Comparison of ENCODE assay signal across 10 mouse cellular contexts in genomic region chr15:12875442-12876176, GRCm38 (mm10). TPM values are rescaled to one million over a fixed set of nuclear protein-coding genes. Genes with fewer than 3 reads are reported as not detected.
A peak's percentile ranks its signal among the peaks of the same experiment; 100 is the strongest.
DNase-seq lines count a peak whose midpoint lies in the region; ATAC-seq and TF ChIP-seq lines count a peak whose summit lies in the region.
"Had no signal": no experiment of that assay in that cellular context is flagged by ENCODE, and none has a peak within 500 bp of the region (broad histone marks: within the 10 kb centered on the region; RNA-seq: fewer than 3 reads in every experiment).

No protein-coding gene starts in this region.

- peak; percentile 59 to 66 for DNase-seq in cerebellum, postnatal 10 days
- no peak for DNase-seq in cerebellum, adult 11 months
- DNase-seq in kidney, adult 8-10 months, result no peak
- DNase-seq in midbrain, postnatal 0 days (ENCODE audit: low spot score), result peak; percentile 36
- peak; percentile 59 to 67 for DNase-seq in kidney, postnatal 4 days
- DNase-seq in gastrocnemius, postnatal 25 days, result no peak
- DNase-seq: B cell, adult 2 months had no signal

- no peaks in the 10 kb centered on the region for H3K27me3 ChIP-seq in kidney, embryonic 14.5 days (ENCODE audit: control insufficient read depth, insufficient read depth, low read length)
- H3K27me3 ChIP-seq in midbrain, postnatal 0 days (ENCODE audit: insufficient read depth, low read length), result no peaks in the 10 kb centered on the region
- H3K27me3 ChIP-seq in midbrain, embryonic 16.5 days (ENCODE audit: control insufficient read depth, insufficient read depth, low read depth, low read length), result no peaks in the 10 kb centered on the region
- H3K27me3 ChIP-seq: neural tube, embryonic 13.5 days had no signal

- H3K9me3 ChIP-seq in kidney, embryonic 14.5 days (ENCODE audit: control insufficient read depth, low read length), result no peaks in the 10 kb centered on the region
- H3K9me3 ChIP-seq in midbrain, postnatal 0 days (ENCODE audit: low read length), result no peaks in the 10 kb centered on the region
- no peaks in the 10 kb centered on the region for H3K9me3 ChIP-seq in midbrain, embryonic 16.5 days (replicated peaks; ENCODE audit: control insufficient read depth, low read length, poor library complexity, severe bottlenecking)
- H3K9me3 ChIP-seq: neural tube, embryonic 13.5 days had no signal

- peaks cover 40% of the 10 kb centered on the region for H3K36me3 ChIP-seq in kidney, embryonic 14.5 days (ENCODE audit: control insufficient read depth, insufficient read depth, low read length)
- peaks cover 32% of the 10 kb centered on the region for H3K36me3 ChIP-seq in midbrain, postnatal 0 days (ENCODE audit: insufficient read depth, low read length)
- peaks cover 22% of the 10 kb centered on the region for H3K36me3 ChIP-seq in midbrain, embryonic 16.5 days (ENCODE audit: control insufficient read depth, insufficient read depth, low read length)

- no peaks in the 10 kb centered on the region; the same call in 1 of the 2 replicates for H3K4me1 ChIP-seq in kidney, embryonic 14.5 days (ENCODE audit: control insufficient read depth, insufficient read depth, low read length)
- no peaks in the 10 kb centered on the region for H3K4me1 ChIP-seq in midbrain, postnatal 0 days (ENCODE audit: insufficient read depth, low read length)
- no peaks in the 10 kb centered on the region for H3K4me1 ChIP-seq in midbrain, embryonic 16.5 days (ENCODE audit: control insufficient read depth, insufficient read depth, low read length)

- H3K4me2 ChIP-seq in kidney, embryonic 14.5 days (replicated peaks; ENCODE audit: low read depth, low read length), result no peak overlapping the region
- H3K4me2 ChIP-seq in midbrain, postnatal 0 days (ENCODE audit: low read depth, low read length, poor library complexity, severe bottlenecking), result no peak overlapping the region
- H3K4me2 ChIP-seq in midbrain, embryonic 16.5 days (ENCODE audit: low read length), result no peak overlapping the region
- H3K4me2 ChIP-seq: neural tube, embryonic 13.5 days had no signal

- H3K4me3 ChIP-seq in kidney, embryonic 14.5 days (ENCODE audit: low read length), result no peak overlapping the region
- H3K4me3 ChIP-seq in midbrain, postnatal 0 days (ENCODE audit: low read depth, low read length), result no peak overlapping the region
- no peak overlapping the region for H3K4me3 ChIP-seq in midbrain, embryonic 16.5 days (ENCODE audit: low read depth, low read length)
- H3K4me3 ChIP-seq: neural tube, embryonic 13.5 days had no signal

- no peak overlapping the region for H3K9ac ChIP-seq in kidney, embryonic 14.5 days (ENCODE audit: low read depth, low read length)
- no peak overlapping the region for H3K9ac ChIP-seq in midbrain, postnatal 0 days (replicated peaks; ENCODE audit: low read length, poor library complexity, severe bottlenecking)
- no peak overlapping the region for H3K9ac ChIP-seq in midbrain, embryonic 16.5 days (ENCODE audit: low read depth, low read length)
- H3K9ac ChIP-seq: neural tube, embryonic 13.5 days had no signal

- H3K27ac ChIP-seq in kidney, embryonic 14.5 days (ENCODE audit: low read depth, low read length), result no peak overlapping the region
- H3K27ac ChIP-seq in midbrain, postnatal 0 days (ENCODE audit: low read depth, low read length), result no peak overlapping the region
- no peak overlapping the region for H3K27ac ChIP-seq in midbrain, embryonic 16.5 days (ENCODE audit: low read length)
- H3K27ac ChIP-seq: neural tube, embryonic 13.5 days had no signal

- peak; percentile 63; the same call in 1 of the 2 replicates for ATAC-seq in kidney, embryonic 14.5 days (ENCODE audit: low FRiP score, low TSS enrichment)
- no peak for ATAC-seq in midbrain, postnatal 0 days (ENCODE audit: low FRiP score)
- no peak for ATAC-seq in midbrain, embryonic 16.5 days

- WGBS in kidney, embryonic 14.5 days, result 70% methylated on average over 18 of the region's 18 CpGs
- WGBS in midbrain, postnatal 0 days, result 80% methylated on average over 18 of the region's 18 CpGs
- 85% methylated on average over 18 of the region's 18 CpGs for WGBS in midbrain, embryonic 16.5 days

- TF ChIP-seq CTCF in midbrain, postnatal 0 days (IDR thresholded peaks at IDR 0.05), result no peak

RNA-seq across cellular contexts. Expression of gene Drosha, which starts 51.0 kb away (rescaled TPM):
- polyA plus RNA-seq in kidney, embryonic 14.5 days (2014; fragmentation: Nextera tagmentation; extraction: Ambion mirVana), result 30.9 and 50.1 TPM in 2 replicates
- total RNA-seq in midbrain, postnatal 0 days (2014; rRNA removed), result 41.5 and 45.4 TPM in 2 replicates
- polyA plus RNA-seq in midbrain, postnatal 0 days (2015; fragmentation: Nextera tagmentation; extraction: Ambion mirVana), result 41.2 and 44.8 TPM in 2 replicates
- polyA plus RNA-seq in midbrain, embryonic 16.5 days (2015; fragmentation: Nextera tagmentation; extraction: Ambion mirVana), result 55.7 and 59.7 TPM in 2 replicates
- total RNA-seq in gastrocnemius, postnatal 25 days (2021), result 10 to 100 TPM; 25.7 to 29.4 TPM

RNA-seq across cellular contexts. Expression of gene 6030458C11Rik, which starts 51.2 kb away (rescaled TPM):
- 31.0 and 43.2 TPM in 2 replicates for polyA plus RNA-seq in kidney, embryonic 14.5 days (2014; fragmentation: Nextera tagmentation; extraction: Ambion mirVana)
- total RNA-seq in midbrain, postnatal 0 days (2014; rRNA removed), result 21.3 and 21.9 TPM in 2 replicates
- 21.8 and 22.1 TPM in 2 replicates for polyA plus RNA-seq in midbrain, postnatal 0 days (2015; fragmentation: Nextera tagmentation; extraction: Ambion mirVana)
- 31.3 and 33.8 TPM in 2 replicates for polyA plus RNA-seq in midbrain, embryonic 16.5 days (2015; fragmentation: Nextera tagmentation; extraction: Ambion mirVana)
- total RNA-seq in gastrocnemius, postnatal 25 days (2021), result 10 to 100 TPM; 18.3 to 20.0 TPM

Comparison
In these comparisons a context has a peak if more than half of its experiments do, and no peak if none do; other contexts are left out.
1. DNase-seq: peak in cerebellum, postnatal 10 days (2 of 2), midbrain, postnatal 0 days (single experiment) and kidney, postnatal 4 days (2 of 2); none in cerebellum, adult 11 months (single experiment), kidney, adult 8-10 months (0 of 2) and gastrocnemius, postnatal 25 days (single experiment).